8 mouse cellular contexts compared by ENCODE assay signal in the genomic region with DNA sequence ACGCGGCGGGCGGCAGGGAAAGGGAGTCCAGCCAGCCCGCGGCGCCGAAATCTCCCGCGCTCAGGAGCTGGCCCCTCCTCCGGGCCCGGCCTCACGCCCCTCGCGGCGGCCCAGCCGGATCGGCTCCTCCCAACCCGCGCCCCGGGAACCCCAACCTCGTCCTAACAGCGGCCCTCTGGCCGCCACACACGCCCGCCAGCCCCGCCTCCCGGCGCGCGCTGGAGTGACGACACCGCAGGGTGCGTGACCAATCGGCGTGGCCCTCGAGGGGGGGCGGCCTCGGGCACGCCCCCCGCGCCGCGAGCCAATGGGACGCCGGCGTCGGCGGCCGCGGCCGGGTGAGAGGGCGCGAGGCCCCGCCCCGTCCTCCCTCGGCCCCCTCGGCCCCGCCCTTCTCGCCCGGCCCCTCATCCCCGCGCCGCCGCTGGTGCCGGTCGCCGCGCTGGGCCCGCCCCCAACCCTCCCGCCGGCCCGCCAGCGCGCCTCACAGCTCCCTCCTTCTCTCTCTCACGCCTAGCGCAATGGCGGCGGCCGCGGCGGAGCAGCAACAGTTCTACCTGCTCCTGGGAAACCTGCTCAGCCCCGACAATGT. TPM values are rescaled to one million over a fixed set of nuclear protein-coding genes. Genes with fewer than 3 reads are reported as not detected.
A peak's percentile ranks its signal among the peaks of the same experiment; 100 is the strongest.
DNase-seq lines count a peak whose midpoint lies in the region; ATAC-seq lines count a peak whose summit lies in the region.

Gene Ipo5, plus strand, starts transcription at position 492 of the 592 bp plus-strand sequence.

- H3K4me1 ChIP-seq in megakaryocyte, embryonic 14.5 days: peaks cover 17% of the 10 kb centered on the region

- no peaks in the 10 kb centered on the region for H3K9me3 ChIP-seq in megakaryocyte, embryonic 14.5 days

- peaks cover 2% of the 10 kb centered on the region for H3K27me3 ChIP-seq in megakaryocyte, embryonic 14.5 days (replicated peaks)

- no peaks in the 10 kb centered on the region for H3K36me3 ChIP-seq in megakaryocyte, embryonic 14.5 days (replicated peaks; ENCODE audit: low read length)

- peak; percentile 90 for ATAC-seq in common myeloid progenitor, adult 5-6 weeks (replicated peaks; ENCODE audit: low read depth, poor library complexity, severe bottlenecking)

- H3K4me3 ChIP-seq in megakaryocyte, embryonic 14.5 days (replicated peaks): peak within 1 kb of the TSS; percentile 93

- DNase-seq in ZHBTc4 (ENCODE audit: low read depth, low spot score): peak; percentile 99
- DNase-seq in gastrocnemius, adult 8-10 months (ENCODE audit: low spot score in 2 of 2): peak; percentile 92 to 95
- DNase-seq in hindlimb bud, embryonic 11.5 days (ENCODE audit: extremely low spot score, low read depth, low spot score): peak; percentile 81
- DNase-seq in left cerebral cortex, adult 8-10 months (ENCODE audit: low spot score in 2 of 2): peak; percentile 82 to 93
- peak; percentile 97 for DNase-seq in right cerebral cortex, postnatal 10 days (ENCODE audit: low spot score in 2 of 2)
- peak; percentile 96 for DNase-seq in urinary bladder, postnatal 25 days (ENCODE audit: low spot score)

RNA-seq across cellular contexts. Expression of gene Ipo5, which starts in this region (rescaled TPM):
- 219 and 238 TPM in 2 replicates for total RNA-seq in common myeloid progenitor, adult 5-6 weeks (2017)
- 100 to 1,000 TPM; 124 to 128 (median 124) TPM for total RNA-seq in gastrocnemius, adult 8-10 months (2022)
- 100 to 1,000 TPM; 104 to 116 (median 106) TPM for total RNA-seq in left cerebral cortex, adult 8-10 months (2022)
- 1.6 and 2.1 TPM in 2 replicates for polyA plus RNA-seq in megakaryocyte, embryonic 14.5 days (2012; ENCODE audit: insufficient read depth, low replicate concordance)

Comparison
In these comparisons a context has a peak if more than half of its experiments do, and no peak if none do; other contexts are left out.
1. Peak in every context shown above with its lines: DNase-seq, ATAC-seq and H3K4me3 ChIP-seq.